Mouse (Mus musculus) retina, postnatal 1 day (tissue): ENCODE data around the gene Ly6g5c.
A peak's percentile ranks its signal among the peaks of the same experiment; 100 is the strongest.
"Not testable (repeated sequence)": the region's sequence is repeated elsewhere in the genome, so short reads cannot be mapped to it uniquely, and the experiment has no call there.

Experiments
- DNase-seq: peaks from one replicate; pipeline ENCODE4 v3.0.0-alpha.2; 2012

Ly6g5c gene

GRCm38 (mm10) chr17:35115046-35116019 is 7.3 kb downstream of the Ly6g5c start, which contains the start of gene Ly6g5b:
Ly6g5b (minus strand) TSS chr17:35115428.
- no peak for DNase-seq

GRCm38 (mm10) chr17:35120745-35121142 is 12.7 kb downstream of the Ly6g5c start:
- DNase-seq, result no peak

- DNase-seq, result peak; percentile 100
Observed at GRCm38 (mm10) chr17:35121143-35121799, 13.2 kb downstream of the Ly6g5c start, which contains the start of gene Gpank1. Gpank1 (plus strand) TSS chr17:35121455.

- DNase-seq, result peak; percentile 85
Observed at GRCm38 (mm10) chr17:35121871-35122303, 13.8 kb downstream of the Ly6g5c start, which contains the start of gene Csnk2b. Csnk2b (minus strand) TSS chr17:35122053.

GRCm38 (mm10) chr17:35123287-35123686 is 15.2 kb downstream of the Ly6g5c start:
- DNase-seq, result not testable (repeated sequence)

- not testable (repeated sequence) for DNase-seq
Observed at GRCm38 (mm10) chr17:35124261-35124896, 16.3 kb downstream of the Ly6g5c start.

- DNase-seq, result no peak
Observed at GRCm38 (mm10) chr17:35125081-35125480, 17.0 kb downstream of the Ly6g5c start.

GRCm38 (mm10) chr17:35125578-35125977 is 17.5 kb downstream of the Ly6g5c start:
- DNase-seq, result no peak

- peak; percentile 82 for DNase-seq
Observed at GRCm38 (mm10) chr17:35126206-35126611, 18.1 kb downstream of the Ly6g5c start, which contains the start of gene D17H6S53E. D17H6S53E (plus strand) TSS chr17:35126373.

GRCm38 (mm10) chr17:35127017-35127416 is 18.9 kb downstream of the Ly6g5c start:
- DNase-seq, result no peak

- no peak for DNase-seq
Observed at GRCm38 (mm10) chr17:35128996-35129395, 20.9 kb downstream of the Ly6g5c start.

- DNase-seq, result no peak
Observed at GRCm38 (mm10) chr17:35131038-35131437, 23.0 kb downstream of the Ly6g5c start.

- DNase-seq, result no peak
Observed at GRCm38 (mm10) chr17:35131500-35132173, 23.6 kb downstream of the Ly6g5c start, which contains the start of gene Apom. Apom (minus strand) TSS chr17:35132050.

GRCm38 (mm10) chr17:35132174-35132560 is 24.1 kb downstream of the Ly6g5c start:
- peak; percentile 63 for DNase-seq

- no peak for DNase-seq
Observed at GRCm38 (mm10) chr17:35133517-35133916, 25.4 kb downstream of the Ly6g5c start.

- DNase-seq, result peak; percentile 97
Observed at GRCm38 (mm10) chr17:35134801-35135590, 26.9 kb downstream of the Ly6g5c start, which contains the start of gene Bag6. Bag6 (plus strand) TSS chr17:35135178.

- DNase-seq, result no peak
Observed at GRCm38 (mm10) chr17:35135591-35136320, 27.7 kb downstream of the Ly6g5c start.

- no peak for DNase-seq
Observed at GRCm38 (mm10) chr17:35139269-35139668, 31.2 kb downstream of the Ly6g5c start.

GRCm38 (mm10) chr17:35140490-35140996 is 32.5 kb downstream of the Ly6g5c start:
- DNase-seq, result no peak

- DNase-seq, result no peak
Observed at GRCm38 (mm10) chr17:35141971-35142370, 33.9 kb downstream of the Ly6g5c start.
